Mouse (Mus musculus) forebrain, embryonic 10.5 days (tissue): ENCODE measurements at regions not wholly inside any gene's neighbourhood (a gene's known extent, or its start where the extent isn't known, plus 50 kb on each side); places are given as distances from the start of the nearest gene placed in this dataset.
A peak's percentile ranks its signal among the peaks of the same experiment; 100 is the strongest.

Source experiments
- DNase-seq: peaks from one replicate; pipeline ENCODE4 v3.0.0-alpha.2; 2017; ENCODE audit warnings: low spot score; ENCODE audit errors: extremely low spot score
- H3K27ac ChIP-seq: fragments of 300-500 bp; sonication (generic); 2 replicates; pipeline ENCODE4 v1.5.1; 2016; ENCODE audit warnings: mild to moderate bottlenecking
- H3K27me3 ChIP-seq: fragments of 300-500 bp; sonication (generic); 2 replicates; pipeline ENCODE4 v1.6.1; 2016; ENCODE audit warnings: mild to moderate bottlenecking; ENCODE audit not compliant: poor library complexity, severe bottlenecking
- H3K36me3 ChIP-seq: fragments of 300-500 bp; sonication (generic); replicated peaks from 2 replicates; pipeline ENCODE4 v1.6.1; 2016; ENCODE audit warnings: mild to moderate bottlenecking, moderate library complexity
- H3K4me1 ChIP-seq: fragments of 300-500 bp; sonication (generic); 2 replicates; pipeline ENCODE4 v1.6.1; 2016
- H3K4me3 ChIP-seq: fragments of 300-500 bp; sonication (generic); 2 replicates; pipeline ENCODE4 v1.5.1; 2016; ENCODE audit warnings: mild to moderate bottlenecking, moderate library complexity
- H3K9me3 ChIP-seq: fragments of 300-500 bp; sonication (generic); 2 replicates; pipeline ENCODE4 v1.6.1; 2016; ENCODE audit warnings: mild to moderate bottlenecking, moderate library complexity
- WGBS: fragments of 180-500 bp; shearing (Covaris S2); methylation state at CpG from one replicate; pipeline ENCODE4 v1.1.7; 2016; 5-methylcytosine and 5-hydroxymethylcytosine counted together

DNA sequence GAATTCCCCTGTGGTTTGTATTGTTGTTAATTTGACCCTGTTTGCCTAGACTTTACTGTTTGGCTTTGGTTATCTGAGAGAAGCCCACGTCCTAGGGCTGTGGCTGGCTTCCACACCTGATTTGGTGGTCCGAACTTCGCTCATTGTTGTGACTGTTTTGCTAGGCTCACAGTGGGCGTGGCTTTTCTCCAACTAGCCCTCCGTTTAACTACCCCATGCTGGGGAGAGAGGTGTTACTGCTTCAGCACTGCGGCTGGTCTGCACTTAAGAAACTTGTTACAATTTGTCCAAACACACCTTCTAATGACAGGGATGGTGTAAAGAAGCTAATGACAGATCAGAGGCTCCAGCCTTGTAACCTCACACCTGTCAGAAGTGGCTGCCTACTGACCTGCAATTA, 64.7 kb upstream of the Fxr1 start:
- peaks cover 26% of the 10 kb centered on the region for H3K4me1 ChIP-seq
- H3K9me3 ChIP-seq = no peaks in the 10 kb centered on the region
- no peak overlapping the region for H3K27ac ChIP-seq
- H3K36me3 ChIP-seq = no peaks in the 10 kb centered on the region
- peaks cover 18% of the 10 kb centered on the region for H3K27me3 ChIP-seq
- H3K4me3 ChIP-seq = peak overlapping the region; percentile 17
- DNase-seq = no peak
- 0% methylated on average over 6 of the region's 6 CpGs for WGBS

DNA sequence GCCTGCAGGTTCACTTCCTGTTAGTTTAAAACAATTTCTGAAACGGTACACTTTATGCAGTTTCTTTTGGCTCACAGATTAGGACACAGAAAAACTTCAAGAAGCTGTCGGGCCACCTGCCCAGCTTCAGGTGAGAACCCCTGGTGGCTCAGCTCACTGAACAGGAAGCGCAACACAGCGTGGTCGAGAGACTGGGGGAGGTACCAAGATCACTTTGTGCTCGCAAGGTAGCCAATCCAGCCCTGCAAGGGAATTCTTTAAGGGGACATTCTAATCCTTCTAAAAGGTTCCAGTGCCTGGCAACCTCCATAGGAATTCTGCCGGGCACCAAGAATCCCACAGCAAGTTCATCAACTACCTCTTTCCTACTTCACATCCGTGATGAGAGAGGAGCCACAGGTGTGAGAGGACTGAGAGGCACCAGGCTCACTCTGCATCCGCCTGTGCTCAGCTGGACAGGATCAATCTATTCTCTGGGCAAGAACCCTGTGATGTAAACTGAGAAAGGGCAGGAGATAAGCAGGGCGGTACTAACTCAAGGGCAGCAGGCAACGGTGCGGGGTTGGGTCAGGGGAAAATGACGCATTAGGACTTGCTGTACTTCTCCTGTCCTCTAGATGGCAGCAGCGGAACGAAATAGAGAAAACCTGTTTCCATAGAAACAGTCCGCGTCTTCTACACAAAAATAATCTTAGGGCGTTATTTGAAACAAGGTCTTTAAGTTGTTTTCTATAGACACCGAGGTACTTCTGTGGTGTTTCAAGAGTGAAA, 63.7 kb upstream of the Fxr1 start:
- DNase-seq = peak; percentile 74
- no peaks in the 10 kb centered on the region for H3K9me3 ChIP-seq
- H3K27me3 ChIP-seq = peaks cover 18% of the 10 kb centered on the region
- peaks cover 30% of the 10 kb centered on the region for H3K4me1 ChIP-seq
- no peak overlapping the region for H3K27ac ChIP-seq
- H3K4me3 ChIP-seq = peak overlapping the region; percentile 43
- 2% methylated on average over 19 of the region's 19 CpGs for WGBS
- no peaks in the 10 kb centered on the region for H3K36me3 ChIP-seq

DNA sequence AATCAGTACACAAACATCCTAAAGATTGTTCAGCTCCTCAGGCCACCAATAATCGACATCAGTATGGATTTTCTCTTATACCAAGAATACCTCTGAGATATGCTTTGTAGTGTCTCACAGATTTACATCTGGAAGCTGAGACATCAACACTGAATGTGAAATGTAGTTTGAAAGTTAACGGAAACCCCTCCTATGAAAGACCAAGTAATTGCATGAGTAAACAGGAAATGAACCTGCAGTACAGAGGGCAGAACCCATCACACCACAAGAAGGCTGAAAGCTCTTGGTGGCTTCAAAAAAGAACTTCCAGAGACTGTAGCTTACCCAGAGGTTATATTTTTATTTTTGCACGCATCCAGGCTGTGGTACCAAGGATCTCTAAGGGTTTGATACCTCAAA, 63.1 kb upstream of the Fxr1 start:
- H3K4me3 ChIP-seq = no peak overlapping the region
- H3K27ac ChIP-seq = no peak overlapping the region
- H3K27me3 ChIP-seq = peaks cover 18% of the 10 kb centered on the region
- WGBS = 59% methylated on average over 3 of the region's 3 CpGs
- H3K36me3 ChIP-seq = no peaks in the 10 kb centered on the region
- DNase-seq = no peak
- no peaks in the 10 kb centered on the region for H3K9me3 ChIP-seq
- H3K4me1 ChIP-seq = peaks cover 30% of the 10 kb centered on the region

DNA sequence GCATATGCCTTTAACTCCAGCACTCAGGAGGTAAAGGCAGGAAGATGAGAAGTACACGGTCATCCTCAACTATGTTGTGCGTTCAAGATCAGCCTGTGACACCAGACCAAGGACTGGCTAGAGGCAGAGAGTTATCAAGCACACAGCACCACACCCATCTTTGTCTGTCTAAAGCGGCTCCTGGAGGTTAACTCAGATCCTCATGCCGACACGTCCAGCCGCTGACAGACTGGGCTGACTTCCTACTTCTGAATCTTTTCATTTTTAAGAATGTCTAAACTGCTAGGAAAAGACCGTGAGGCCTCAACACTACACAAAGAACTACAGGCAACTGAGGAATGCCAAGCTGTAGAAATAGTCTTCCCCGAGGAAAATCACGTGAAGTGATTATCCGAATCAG, 62.1 kb upstream of the Fxr1 start:
- DNase-seq = no peak
- Histone ChIP-seq H3K36me3 (no peaks in the 10 kb centered on the region), H3K27ac (no peak overlapping the region), H3K27me3 (peaks cover 18% of the 10 kb centered on the region), H3K4me3 (no peak overlapping the region), H3K9me3 (no peaks in the 10 kb centered on the region), H3K4me1 (peaks cover 30% of the 10 kb centered on the region)
- WGBS = 92% methylated on average over 10 of the region's 10 CpGs

DNA sequence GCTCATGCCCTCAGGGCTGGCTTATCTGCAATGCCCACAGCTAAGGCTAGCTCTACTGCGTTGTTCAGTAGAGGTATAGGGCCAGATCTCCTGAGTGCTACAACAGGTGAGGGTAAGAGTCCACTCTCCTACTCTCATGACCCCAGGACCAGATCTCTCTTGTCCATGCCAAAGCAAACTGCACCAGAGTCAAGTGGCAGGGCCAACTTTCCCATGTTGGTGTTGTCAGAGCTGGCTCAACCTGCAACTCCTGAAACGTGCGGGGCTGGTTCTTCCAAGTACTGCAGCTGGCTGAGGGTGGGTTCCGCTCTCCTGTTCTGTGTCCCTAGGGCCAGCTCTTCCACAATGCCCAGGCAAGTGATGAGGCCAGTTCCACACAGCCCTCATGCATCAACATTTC, 61.5 kb upstream of the Fxr1 start:
- Histone ChIP-seq H3K9me3 (no peaks in the 10 kb centered on the region), H3K4me3 (no peak overlapping the region), H3K27me3 (peaks cover 18% of the 10 kb centered on the region), H3K27ac (no peak overlapping the region), H3K36me3 (no peaks in the 10 kb centered on the region), H3K4me1 (peaks cover 30% of the 10 kb centered on the region)
- DNase-seq = no peak
- WGBS = 87% methylated on average over 4 of the region's 4 CpGs

DNA sequence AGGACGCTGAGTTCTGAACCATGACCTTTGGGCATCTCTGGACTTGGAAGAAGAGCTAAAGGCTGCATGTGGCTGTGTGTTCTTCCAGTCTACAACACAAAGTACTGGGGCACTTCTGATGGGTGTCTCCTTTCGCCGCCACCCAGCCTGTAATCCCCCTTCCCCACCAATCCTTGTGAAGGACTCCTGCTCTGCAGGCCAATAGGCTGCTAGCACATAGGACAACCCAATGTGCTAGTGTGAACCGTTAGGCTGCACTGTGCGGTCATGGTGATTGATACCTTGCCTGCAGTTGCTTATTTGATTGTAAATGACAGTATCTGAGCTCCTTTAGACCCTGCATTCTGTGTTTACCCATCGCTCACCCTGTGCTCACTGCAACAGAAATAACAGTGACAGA, 59.5 kb upstream of the Fxr1 start:
- 55% methylated on average over 6 of the region's 6 CpGs for WGBS
- Histone ChIP-seq H3K4me1 (peaks cover 20% of the 10 kb centered on the region), H3K4me3 (no peak overlapping the region), H3K36me3 (no peaks in the 10 kb centered on the region), H3K27ac (no peak overlapping the region), H3K9me3 (no peaks in the 10 kb centered on the region), H3K27me3 (peaks cover 14% of the 10 kb centered on the region)
- no peak for DNase-seq

DNA sequence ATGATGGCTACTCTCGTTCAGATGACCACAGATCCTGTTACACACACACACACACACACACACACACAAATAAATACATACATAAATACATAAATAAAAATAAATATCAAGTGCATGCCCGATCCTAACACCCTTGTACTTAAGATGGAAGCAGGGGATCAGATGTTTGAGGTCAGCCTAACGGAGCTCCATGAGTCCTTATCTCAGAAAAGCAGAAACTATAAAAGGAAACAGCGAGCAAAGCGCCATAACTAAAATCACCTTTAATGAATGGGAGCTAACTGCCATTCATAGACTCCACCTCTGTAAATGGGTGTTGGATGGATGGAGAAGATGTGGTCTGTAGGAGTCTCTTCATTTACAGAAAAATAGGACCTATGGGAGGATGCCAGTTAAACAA, 56.8 kb upstream of the Fxr1 start:
- Histone ChIP-seq H3K4me3 (no peak overlapping the region), H3K36me3 (no peaks in the 10 kb centered on the region), H3K9me3 (no peaks in the 10 kb centered on the region), H3K27me3 (no peaks in the 10 kb centered on the region), H3K27ac (no peak overlapping the region), H3K4me1 (peaks cover 4% of the 10 kb centered on the region; the same call in 1 of the 2 replicates)
- no peak for DNase-seq
- WGBS = 91% methylated on average over 5 of the region's 5 CpGs

DNA sequence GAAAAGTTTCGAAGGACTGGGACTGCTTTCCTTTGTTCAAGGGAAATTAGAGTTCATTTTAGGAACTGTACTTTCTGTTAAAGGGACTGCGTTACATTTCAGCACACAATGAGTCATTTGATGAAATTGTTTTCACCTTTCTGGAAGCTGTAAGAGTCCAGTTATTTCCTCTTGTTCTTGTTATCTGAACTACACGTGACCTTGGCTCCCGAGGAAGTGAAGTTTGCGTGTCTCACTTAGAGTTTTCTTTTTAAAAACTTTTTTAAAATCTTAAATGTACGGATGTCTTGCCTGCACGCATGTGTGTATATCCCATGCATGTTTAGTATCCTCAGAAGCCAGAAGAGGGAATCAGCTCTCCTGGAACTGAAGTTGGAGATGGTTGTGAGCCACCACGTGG, 52.6 kb upstream of the Fxr1 start:
- 90% methylated on average over 8 of the region's 8 CpGs for WGBS

More for the DNA sequence above, 52.6 kb upstream of the Fxr1 start:
- no peak for DNase-seq
- Histone ChIP-seq H3K27me3 (no peaks in the 10 kb centered on the region), H3K4me3 (no peak overlapping the region), H3K4me1 (no peaks in the 10 kb centered on the region), H3K9me3 (no peaks in the 10 kb centered on the region), H3K27ac (no peak overlapping the region), H3K36me3 (no peaks in the 10 kb centered on the region)
